Mouse (Mus musculus) myocyte (in vitro differentiated cells): ENCODE results near the gene Ankrd2.

Source experiments
- CEBPB ChIP-seq: IDR thresholded peaks from 2 replicates; pipeline ENCODE4 v1.6.1; 2011; ENCODE audit warnings: mild to moderate bottlenecking, moderate library complexity; ENCODE audit not compliant: poor library complexity, insufficient read depth, severe bottlenecking
- E2F4 ChIP-seq: IDR thresholded peaks from one replicate; pipeline ENCODE4 v1.6.1; 2011; ENCODE audit warnings: mild to moderate bottlenecking, control low read depth, moderate library complexity; ENCODE audit not compliant: insufficient read depth
- MAX ChIP-seq: IDR thresholded peaks from one replicate; pipeline ENCODE4 v1.6.1; 2011; ENCODE audit warnings: low read depth, mild to moderate bottlenecking, control low read depth
- POLR2A ChIP-seq: IDR thresholded peaks from one replicate; pipeline ENCODE4 v1.6.1; 2011; ENCODE audit warnings: low read depth, mild to moderate bottlenecking, control low read depth, moderate library complexity; ENCODE audit not compliant: insufficient read length
- POLR2AphosphoS2 ChIP-seq: IDR thresholded peaks from one replicate; pipeline ENCODE4 v1.6.1; 2011; ENCODE audit warnings: low read depth, control low read depth; ENCODE audit not compliant: insufficient read length
- TCF12 ChIP-seq: IDR thresholded peaks from one replicate; pipeline ENCODE4 v1.6.1; 2011; ENCODE audit warnings: mild to moderate bottlenecking, control low read depth; ENCODE audit not compliant: poor library complexity, insufficient read depth, severe bottlenecking
- USF1 ChIP-seq: IDR thresholded peaks from one replicate; pipeline ENCODE4 v1.6.1; 2011; ENCODE audit warnings: low read depth, mild to moderate bottlenecking, control low read depth, moderate library complexity

DNA sequence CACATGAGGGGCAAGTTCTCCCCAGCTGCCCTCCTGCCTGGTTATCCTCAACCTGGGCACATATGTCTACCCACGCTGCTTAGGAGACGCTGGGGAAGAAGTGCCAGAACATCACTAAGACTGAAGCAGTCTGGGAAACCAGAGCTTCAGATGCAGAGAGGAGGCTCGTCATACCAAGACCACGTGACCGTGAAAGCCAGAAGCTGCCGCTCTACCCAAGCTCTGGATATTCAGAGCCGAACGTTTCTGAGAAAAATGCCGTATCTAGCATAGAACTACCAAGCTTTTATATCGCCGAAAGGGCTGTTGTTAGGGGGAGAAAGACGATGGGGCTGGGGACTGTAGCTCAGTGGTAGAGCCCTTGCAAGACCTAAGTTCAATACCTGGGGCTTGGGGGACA is 2.5 kb downstream of the Ankrd2 start:
- TF ChIP-seq E2F4 (no peak), POLR2A (no peak), TCF12 (no peak), POLR2AphosphoS2 (peak; percentile 41), CEBPB (no peak), USF1 (no peak), MAX (no peak)
